Mouse (Mus musculus) limb, embryonic 15.5 days (tissue): ENCODE results near the gene Foxd1. TPM values are rescaled to one million over a fixed set of nuclear protein-coding genes. Genes with fewer than 3 reads are reported as not detected.

ENCODE experiments used
- ATAC-seq: fragments of 200-750 bp; cut with Nextera tagmentation; 2 replicates; pipeline ENCODE4 v1.8.0; 2017; ENCODE audit warnings: low read depth, moderate TSS enrichment; ENCODE audit not compliant: insufficient number of reproducible peaks, low FRiP score, low TSS enrichment
- H3K27ac ChIP-seq: fragments of 300-500 bp; sonication (generic); 2 replicates; pipeline ENCODE4 v1.5.1; 2015; ENCODE audit warnings: moderate library complexity, mild to moderate bottlenecking, inconsistent platforms
- H3K27me3 ChIP-seq: fragments of 300-500 bp; sonication (generic); 2 replicates; pipeline ENCODE4 v1.6.1; 2015; ENCODE audit warnings: inconsistent platforms
- H3K36me3 ChIP-seq: fragments of 300-500 bp; sonication (generic); 2 replicates; pipeline ENCODE4 v1.6.1; 2015; ENCODE audit warnings: inconsistent platforms
- H3K4me1 ChIP-seq: fragments of 300-500 bp; sonication (generic); 2 replicates; pipeline ENCODE4 v1.6.1; 2015; ENCODE audit warnings: inconsistent platforms
- H3K4me2 ChIP-seq: fragments of 300-500 bp; sonication (generic); 2 replicates; pipeline ENCODE4 v1.6.1; 2015; ENCODE audit warnings: mild to moderate bottlenecking, inconsistent platforms
- H3K4me3 ChIP-seq: fragments of 300-500 bp; sonication (generic); 2 replicates; pipeline ENCODE4 v1.5.1; 2015; ENCODE audit warnings: mild to moderate bottlenecking, inconsistent platforms
- H3K9ac ChIP-seq: fragments of 300-500 bp; sonication (generic); 2 replicates; pipeline ENCODE4 v1.6.1; 2015; ENCODE audit warnings: inconsistent platforms
- H3K9me3 ChIP-seq: fragments of 300-500 bp; sonication (generic); 2 replicates; pipeline ENCODE4 v1.6.1; 2016; ENCODE audit warnings: inconsistent platforms
- WGBS: fragments of 180-500 bp; shearing (Covaris S2); methylation state at CpG from one replicate; pipeline ENCODE4 v1.1.7; 2015; 5-methylcytosine and 5-hydroxymethylcytosine counted together
- polyA plus RNA-seq: library from polyadenylated mRNA; unstranded; fragments of >200 nt; fragmentation: Nextera tagmentation; extraction: Ambion mirVana; gene quantifications from 2 replicates; pipeline ENCODE4 v1.2.1, GENCODE M21; 2015

Gene Foxd1
- polyA plus RNA-seq, 1 experiment from 2014 or later: 0.29 TPM

- Histone ChIP-seq H3K36me3 (no peaks in the 10 kb centered on the region), H3K27me3 (peaks cover 92% of the 10 kb centered on the region), H3K4me3 (peak overlapping the region; percentile 50), H3K27ac (no peak overlapping the region), H3K4me2 (peak overlapping the region; percentile 91), H3K4me1 (peaks cover 27% of the 10 kb centered on the region), H3K9ac (no peak overlapping the region), H3K9me3 (no peaks in the 10 kb centered on the region)
- WGBS: 10% methylated on average over 9 of the region's 9 CpGs
- no peak for ATAC-seq
These were observed 2.3 kb downstream of the Foxd1 start for GRCm38 (mm10) chr13:98356176-98356972.

GRCm38 (mm10) chr13:98356973-98357425 lies 3.0 kb downstream of the Foxd1 start:
- Histone ChIP-seq H3K4me1 (peaks cover 27% of the 10 kb centered on the region), H3K27ac (no peak overlapping the region), H3K4me3 (no peak overlapping the region), H3K36me3 (no peaks in the 10 kb centered on the region), H3K9ac (no peak overlapping the region), H3K27me3 (peaks cover 89% of the 10 kb centered on the region), H3K4me2 (no peak overlapping the region), H3K9me3 (no peaks in the 10 kb centered on the region)
- 15% methylated on average over 6 of the region's 6 CpGs for WGBS
- ATAC-seq: no peak

GRCm38 (mm10) chr13:98357433-98358423 lies 3.7 kb downstream of the Foxd1 start:
- Histone ChIP-seq H3K27ac (no peak overlapping the region), H3K9me3 (no peaks in the 10 kb centered on the region), H3K9ac (no peak overlapping the region), H3K36me3 (no peaks in the 10 kb centered on the region), H3K4me3 (no peak overlapping the region), H3K27me3 (peaks cover 89% of the 10 kb centered on the region), H3K4me2 (no peak overlapping the region), H3K4me1 (peaks cover 27% of the 10 kb centered on the region)
- no peak for ATAC-seq
- WGBS: 8% methylated on average over 18 of the region's 18 CpGs

- H3K4me3 ChIP-seq: no peak overlapping the region
- H3K27ac ChIP-seq: no peak overlapping the region
- no peak for ATAC-seq
- peaks cover 89% of the 10 kb centered on the region for H3K27me3 ChIP-seq
- H3K9me3 ChIP-seq: no peaks in the 10 kb centered on the region
- no peaks in the 10 kb centered on the region for H3K36me3 ChIP-seq
- peaks cover 25% of the 10 kb centered on the region for H3K4me1 ChIP-seq
- H3K4me2 ChIP-seq: no peak overlapping the region
- H3K9ac ChIP-seq: no peak overlapping the region
- WGBS: 10% methylated on average over 23 of the region's 23 CpGs
These were observed 4.6 kb downstream of the Foxd1 start for GRCm38 (mm10) chr13:98358424-98359181.

- peaks cover 17% of the 10 kb centered on the region for H3K4me1 ChIP-seq
- H3K36me3 ChIP-seq: no peaks in the 10 kb centered on the region
- no peak overlapping the region for H3K27ac ChIP-seq
- WGBS: 12% methylated on average over 6 of the region's 8 CpGs
- H3K4me2 ChIP-seq: no peak overlapping the region
- H3K27me3 ChIP-seq: peaks cover 87% of the 10 kb centered on the region
- ATAC-seq: no peak
- H3K4me3 ChIP-seq: no peak overlapping the region
- no peak overlapping the region for H3K9ac ChIP-seq
- H3K9me3 ChIP-seq: no peaks in the 10 kb centered on the region
These were observed 5.3 kb downstream of the Foxd1 start for GRCm38 (mm10) chr13:98359337-98359736.

GRCm38 (mm10) chr13:98360391-98360790 lies 6.3 kb downstream of the Foxd1 start:
- WGBS: 4% methylated on average over 6 of the region's 6 CpGs

GRCm38 (mm10) chr13:98361161-98361560 lies 7.1 kb downstream of the Foxd1 start:
- H3K4me2 ChIP-seq: no peak overlapping the region
- no peak overlapping the region for H3K27ac ChIP-seq
- H3K9me3 ChIP-seq: no peaks in the 10 kb centered on the region
- WGBS: 7% methylated on average over 5 of the region's 5 CpGs
- H3K9ac ChIP-seq: no peak overlapping the region
- H3K4me1 ChIP-seq: peaks cover 6% of the 10 kb centered on the region
- ATAC-seq: no peak
- H3K4me3 ChIP-seq: no peak overlapping the region
- no peaks in the 10 kb centered on the region for H3K36me3 ChIP-seq
- peaks cover 83% of the 10 kb centered on the region for H3K27me3 ChIP-seq

More at GRCm38 (mm10) chr13:98360391-98360790, 6.3 kb downstream of the Foxd1 start:
- no peak overlapping the region for H3K4me2 ChIP-seq
- no peaks in the 10 kb centered on the region for H3K36me3 ChIP-seq
- ATAC-seq: no peak
- no peaks in the 10 kb centered on the region for H3K9me3 ChIP-seq
- H3K4me3 ChIP-seq: no peak overlapping the region
- H3K4me1 ChIP-seq: peaks cover 7% of the 10 kb centered on the region
- no peak overlapping the region for H3K27ac ChIP-seq
- H3K27me3 ChIP-seq: peaks cover 84% of the 10 kb centered on the region
- H3K9ac ChIP-seq: no peak overlapping the region

GRCm38 (mm10) chr13:98363046-98363445 lies 9.0 kb downstream of the Foxd1 start:
- Histone ChIP-seq H3K27me3 (peaks cover 86% of the 10 kb centered on the region), H3K27ac (no peak overlapping the region), H3K9me3 (no peaks in the 10 kb centered on the region), H3K36me3 (no peaks in the 10 kb centered on the region), H3K4me1 (peaks cover 14% of the 10 kb centered on the region), H3K9ac (no peak overlapping the region), H3K4me3 (no peak overlapping the region), H3K4me2 (no peak overlapping the region)
- no peak for ATAC-seq
- WGBS: 11% methylated on average over 4 of the region's 4 CpGs

- Histone ChIP-seq H3K4me1 (peaks cover 14% of the 10 kb centered on the region), H3K36me3 (no peaks in the 10 kb centered on the region), H3K27ac (no peak overlapping the region), H3K9ac (no peak overlapping the region), H3K4me2 (no peak overlapping the region), H3K27me3 (peaks cover 87% of the 10 kb centered on the region), H3K9me3 (no peaks in the 10 kb centered on the region), H3K4me3 (no peak overlapping the region)
- WGBS: 2% methylated on average over 8 of the region's 8 CpGs
- ATAC-seq: no peak
These were observed 11.0 kb downstream of the Foxd1 start for GRCm38 (mm10) chr13:98365081-98365480.

GRCm38 (mm10) chr13:98365766-98366421 lies 11.9 kb downstream of the Foxd1 start:
- peaks cover 84% of the 10 kb centered on the region for H3K27me3 ChIP-seq
- no peaks in the 10 kb centered on the region for H3K36me3 ChIP-seq
- no peak for ATAC-seq
- no peaks in the 10 kb centered on the region for H3K9me3 ChIP-seq
- H3K4me2 ChIP-seq: peak overlapping the region; percentile 42
- H3K4me1 ChIP-seq: peaks cover 14% of the 10 kb centered on the region
- H3K4me3 ChIP-seq: peak overlapping the region; percentile 27
- H3K27ac ChIP-seq: no peak overlapping the region
- no peak overlapping the region for H3K9ac ChIP-seq
- under 1% methylated on average over 52 of the region's 52 CpGs for WGBS
